Mouse (Mus musculus) hindbrain, embryonic 16.5 days (tissue): ENCODE data around the gene Dcaf8. TPM values are rescaled to one million over a fixed set of nuclear protein-coding genes. Genes with fewer than 3 reads are reported as not detected.
A peak's percentile ranks its signal among the peaks of the same experiment; 100 is the strongest.

ENCODE experiments used
- ATAC-seq: fragments of 200-750 bp; cut with Nextera tagmentation; 2 replicates; pipeline ENCODE4 v1.8.0; 2017; ENCODE audit warnings: moderate TSS enrichment, moderate library complexity
- H3K27ac ChIP-seq: fragments of 300-500 bp; sonication (generic); 2 replicates; pipeline ENCODE4 v1.5.1; 2014; ENCODE audit warnings: low read depth, mild to moderate bottlenecking, control low read depth, low read length, moderate library complexity
- H3K27me3 ChIP-seq: fragments of 300-500 bp; sonication (generic); replicated peaks from 2 replicates; pipeline ENCODE4 v1.6.1; 2014; ENCODE audit warnings: low read length; ENCODE audit not compliant: control insufficient read depth, insufficient read depth
- H3K36me3 ChIP-seq: fragments of 300-500 bp; sonication (generic); 2 replicates; pipeline ENCODE4 v1.6.1; 2014; ENCODE audit warnings: mild to moderate bottlenecking, low read length, moderate library complexity, mixed read lengths; ENCODE audit not compliant: control insufficient read depth, insufficient read depth
- H3K4me1 ChIP-seq: fragments of 300-500 bp; sonication (generic); 2 replicates; pipeline ENCODE4 v1.6.1; 2014; ENCODE audit warnings: low read depth, low read length; ENCODE audit not compliant: control insufficient read depth, insufficient read depth
- H3K4me2 ChIP-seq: fragments of 300-500 bp; sonication (generic); 2 replicates; pipeline ENCODE4 v1.6.1; 2014; ENCODE audit warnings: mild to moderate bottlenecking, low read length, control low read depth, moderate library complexity
- H3K4me3 ChIP-seq: fragments of 300-500 bp; sonication (generic); 2 replicates; pipeline ENCODE4 v1.5.1; 2014; ENCODE audit warnings: mild to moderate bottlenecking, low read length, control low read depth, moderate library complexity
- H3K9ac ChIP-seq: fragments of 300-500 bp; sonication (generic); 2 replicates; pipeline ENCODE4 v1.6.1; 2014; ENCODE audit warnings: low read depth, mild to moderate bottlenecking, control low read depth, low read length, moderate library complexity
- H3K9me3 ChIP-seq: fragments of 300-500 bp; sonication (generic); 2 replicates; pipeline ENCODE4 v1.6.1; 2014; ENCODE audit warnings: mild to moderate bottlenecking, low read length, moderate library complexity; ENCODE audit not compliant: control insufficient read depth
- WGBS: fragments of 180-500 bp; shearing (Covaris S2); extraction: QIAGEN DNeasy Blood & Tissue Kit; methylation state at CpG from one replicate; pipeline ENCODE4 v1.1.7; 2014; 5-methylcytosine and 5-hydroxymethylcytosine counted together
- polyA plus RNA-seq: library from polyadenylated mRNA; unstranded; fragments of >200 nt; fragmentation: Nextera tagmentation; extraction: Ambion mirVana; gene quantifications from 2 replicates; pipeline ENCODE4 v1.2.1, GENCODE M21; 2015

The Dcaf8 gene
- polyA plus RNA-seq, 1 experiment from 2014 or later: 86.6 TPM

DNA sequence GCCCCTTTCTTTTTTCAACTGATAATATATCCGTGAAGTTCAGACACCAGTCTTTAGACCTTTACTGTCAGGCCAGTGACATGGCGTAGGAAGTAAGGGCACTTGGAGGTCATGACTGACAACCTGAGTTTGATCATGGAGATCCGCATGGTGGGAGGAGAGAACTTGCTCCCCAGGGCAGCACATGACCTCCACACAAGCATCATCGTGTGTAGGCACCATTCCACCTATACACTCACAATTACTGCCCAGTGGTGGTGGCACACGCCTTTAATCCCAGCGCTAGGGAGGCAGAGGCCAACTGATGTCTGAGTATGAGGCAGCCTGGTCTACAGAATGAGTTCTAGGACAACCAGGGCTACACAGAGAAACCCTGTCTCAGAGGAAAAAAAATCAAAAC lies 23.3 kb upstream of the Dcaf8 start:
- 83% methylated on average over 6 of the region's 6 CpGs for WGBS
- H3K9me3 ChIP-seq: no peaks in the 10 kb centered on the region
- H3K9ac ChIP-seq: no peak overlapping the region
- no peaks in the 10 kb centered on the region for H3K27me3 ChIP-seq
- no peak overlapping the region for H3K4me3 ChIP-seq
- ATAC-seq: no peak
- peaks cover 28% of the 10 kb centered on the region for H3K36me3 ChIP-seq
- H3K27ac ChIP-seq: no peak overlapping the region
- no peak overlapping the region for H3K4me2 ChIP-seq
- H3K4me1 ChIP-seq: peaks cover 7% of the 10 kb centered on the region

DNA sequence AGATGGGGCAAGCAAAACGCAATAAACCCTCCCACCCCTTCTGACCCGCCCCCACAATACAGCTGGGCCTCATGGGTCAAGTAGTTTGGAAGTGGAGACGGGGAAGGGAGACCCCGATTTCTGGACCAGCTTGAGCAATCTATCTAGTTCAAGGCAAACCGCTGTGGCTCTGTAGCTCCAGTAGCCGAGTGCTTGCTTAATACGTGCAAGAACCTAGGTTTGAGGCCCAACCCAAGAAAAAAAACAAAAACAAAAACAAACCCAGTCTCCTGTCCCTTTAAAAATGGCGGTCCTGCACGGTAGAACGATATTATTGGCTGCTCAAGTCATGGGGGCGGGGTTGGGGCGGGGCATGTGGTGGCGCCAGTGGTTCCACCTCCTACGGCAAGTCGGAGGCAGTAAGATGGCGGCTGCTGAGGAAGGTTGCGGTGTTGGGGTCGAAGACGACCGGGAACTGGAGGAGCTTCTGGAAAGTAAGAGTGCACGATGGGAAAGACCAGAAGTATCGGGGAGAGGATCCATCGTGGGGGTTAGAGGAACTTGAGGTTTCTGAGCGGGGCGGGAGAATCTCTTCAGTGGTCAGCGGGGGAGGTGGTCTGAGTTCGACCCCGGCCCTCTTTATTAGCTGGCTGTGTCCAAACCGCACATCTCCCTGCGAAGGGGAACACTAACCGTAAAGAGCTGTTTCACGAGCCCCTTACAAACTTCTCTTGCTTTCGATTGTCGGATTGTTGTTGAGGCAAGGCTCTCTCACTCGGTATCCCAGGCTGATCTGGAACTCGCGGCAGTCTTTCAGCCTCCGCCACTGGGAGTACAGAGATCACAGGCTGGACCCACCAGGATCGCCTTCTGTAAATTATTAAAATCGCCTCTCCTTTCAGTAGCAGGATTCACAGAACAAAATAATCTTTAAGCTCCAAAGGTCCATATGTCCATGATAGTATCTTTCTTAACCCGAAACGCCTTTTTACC lies 21.2 kb upstream of the Dcaf8 start, which contains the start of gene Pex19:
Pex19 (plus strand) TSS at position 380 of the 972 bp plus-strand sequence.
- Histone ChIP-seq H3K36me3 (peaks cover 24% of the 10 kb centered on the region), H3K4me3 (peak within 1 kb of the TSS; percentile 50), H3K4me2 (peak within 1 kb of the TSS; percentile 73), H3K9me3 (no peaks in the 10 kb centered on the region), H3K9ac (peak within 1 kb of the TSS; percentile 65), H3K4me1 (peaks cover 7% of the 10 kb centered on the region), H3K27ac (0 out of 2 replicates have a peak within 1 kb of the TSS, but pooled peaks have one; percentile 56), H3K27me3 (no peaks in the 10 kb centered on the region)
- ATAC-seq: peak; percentile 97
- 1% methylated on average over 42 of the region's 42 CpGs for WGBS

DNA sequence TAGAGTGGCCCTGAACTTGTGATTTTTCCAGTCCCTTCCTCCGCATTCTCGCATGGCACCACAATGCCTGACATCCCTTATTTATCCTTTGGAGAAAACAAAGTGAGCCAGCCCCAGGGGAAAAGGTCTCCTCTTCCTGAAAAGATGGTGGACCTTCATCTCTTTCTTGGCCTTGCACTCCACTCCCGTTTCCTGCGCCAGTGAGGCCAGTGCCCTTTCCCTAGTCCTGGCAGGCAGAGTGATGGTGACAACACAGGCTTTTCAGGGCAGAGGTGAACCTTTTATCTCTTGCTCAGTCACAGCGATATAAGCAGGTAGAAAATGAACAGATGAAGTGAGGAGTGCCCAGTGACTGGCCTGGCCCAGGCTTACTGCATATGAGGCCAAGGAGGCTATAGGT lies 20.4 kb upstream of the Dcaf8 start:
- Histone ChIP-seq H3K27me3 (no peaks in the 10 kb centered on the region), H3K36me3 (peaks cover 24% of the 10 kb centered on the region), H3K4me2 (peak overlapping the region; percentile 73), H3K27ac (no peak overlapping the region), H3K9ac (peak overlapping the region; percentile 65), H3K4me3 (peak overlapping the region; percentile 50), H3K9me3 (no peaks in the 10 kb centered on the region), H3K4me1 (peaks cover 7% of the 10 kb centered on the region)
- 45% methylated on average over 5 of the region's 5 CpGs for WGBS
- ATAC-seq: no peak

DNA sequence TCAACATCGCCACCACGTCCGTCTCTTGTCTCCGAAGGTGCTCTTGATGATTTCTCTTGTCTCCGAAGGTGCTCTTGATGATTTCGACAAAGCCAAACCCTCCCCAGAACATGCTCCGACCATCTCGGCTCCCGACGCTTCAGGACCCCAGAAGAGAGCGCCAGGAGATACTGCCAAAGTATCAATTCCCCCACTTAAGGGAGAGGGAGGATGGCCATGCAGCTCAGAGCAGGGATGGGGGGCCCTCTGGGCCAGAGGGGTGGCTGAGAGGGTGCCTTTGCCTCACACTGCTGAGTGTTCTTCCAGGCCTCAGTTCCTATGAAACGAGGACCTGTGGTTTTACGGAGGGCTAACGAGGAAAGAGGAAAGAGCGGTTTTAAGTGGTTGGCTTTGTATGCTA lies 19.3 kb upstream of the Dcaf8 start:
- H3K36me3 ChIP-seq: peaks cover 29% of the 10 kb centered on the region
- H3K4me3 ChIP-seq: no peak overlapping the region
- peaks cover 7% of the 10 kb centered on the region for H3K4me1 ChIP-seq
- no peak overlapping the region for H3K9ac ChIP-seq
- H3K9me3 ChIP-seq: no peaks in the 10 kb centered on the region
- no peaks in the 10 kb centered on the region for H3K27me3 ChIP-seq
- no peak overlapping the region for H3K4me2 ChIP-seq
- ATAC-seq: no peak
- 93% methylated on average over 15 of the region's 15 CpGs for WGBS
- no peak overlapping the region for H3K27ac ChIP-seq

DNA sequence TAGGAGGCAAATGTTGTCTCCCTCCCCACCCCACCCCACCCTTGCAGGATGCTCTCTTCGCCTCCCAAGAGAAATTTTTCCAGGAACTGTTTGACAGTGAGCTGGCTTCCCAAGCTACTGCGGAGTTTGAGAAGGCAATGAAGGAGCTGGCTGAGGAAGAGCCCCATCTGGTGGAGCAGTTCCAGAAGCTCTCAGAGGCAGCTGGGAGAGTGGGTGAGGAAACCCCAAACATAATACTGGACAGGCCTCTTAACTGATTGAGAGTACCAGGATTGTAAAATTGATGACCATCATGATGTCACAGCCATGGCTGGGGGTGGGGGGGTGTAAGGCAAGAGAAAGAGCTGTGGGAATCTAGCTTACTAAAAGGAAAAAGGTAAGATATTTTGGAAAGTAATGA lies 18.8 kb upstream of the Dcaf8 start:
- Histone ChIP-seq H3K4me1 (peaks cover 7% of the 10 kb centered on the region), H3K27ac (no peak overlapping the region), H3K9me3 (no peaks in the 10 kb centered on the region), H3K9ac (no peak overlapping the region), H3K27me3 (no peaks in the 10 kb centered on the region), H3K36me3 (peaks cover 34% of the 10 kb centered on the region), H3K4me2 (no peak overlapping the region), H3K4me3 (no peak overlapping the region)
- WGBS: 67% methylated on average over 2 of the region's 2 CpGs
- no peak for ATAC-seq

DNA sequence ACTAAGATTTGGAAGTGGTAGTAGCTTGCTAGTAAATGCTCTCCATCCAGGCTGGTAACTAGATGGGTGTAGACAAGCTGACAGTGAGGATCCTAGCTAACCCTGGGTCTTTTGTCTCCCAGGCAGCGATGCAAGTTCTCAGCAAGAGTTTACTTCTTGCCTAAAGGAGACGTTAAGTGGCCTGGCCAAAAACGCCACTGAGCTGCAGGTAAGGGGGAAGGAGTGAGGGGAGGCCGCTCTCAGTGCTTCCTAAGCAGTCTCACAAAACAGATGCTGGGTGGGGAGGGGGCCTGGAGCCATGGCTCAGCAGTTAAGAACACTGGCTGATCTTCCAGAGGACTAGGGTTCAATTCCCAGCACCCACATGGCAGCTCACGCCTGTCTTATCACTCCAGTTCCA lies 18.1 kb upstream of the Dcaf8 start:
- WGBS: 97% methylated on average over 5 of the region's 5 CpGs
- no peaks in the 10 kb centered on the region for H3K9me3 ChIP-seq
- no peak overlapping the region for H3K4me3 ChIP-seq
- peaks cover 7% of the 10 kb centered on the region for H3K4me1 ChIP-seq
- ATAC-seq: no peak
- H3K4me2 ChIP-seq: no peak overlapping the region
- H3K9ac ChIP-seq: no peak overlapping the region
- H3K27me3 ChIP-seq: no peaks in the 10 kb centered on the region
- H3K36me3 ChIP-seq: peaks cover 38% of the 10 kb centered on the region
- no peak overlapping the region for H3K27ac ChIP-seq

DNA sequence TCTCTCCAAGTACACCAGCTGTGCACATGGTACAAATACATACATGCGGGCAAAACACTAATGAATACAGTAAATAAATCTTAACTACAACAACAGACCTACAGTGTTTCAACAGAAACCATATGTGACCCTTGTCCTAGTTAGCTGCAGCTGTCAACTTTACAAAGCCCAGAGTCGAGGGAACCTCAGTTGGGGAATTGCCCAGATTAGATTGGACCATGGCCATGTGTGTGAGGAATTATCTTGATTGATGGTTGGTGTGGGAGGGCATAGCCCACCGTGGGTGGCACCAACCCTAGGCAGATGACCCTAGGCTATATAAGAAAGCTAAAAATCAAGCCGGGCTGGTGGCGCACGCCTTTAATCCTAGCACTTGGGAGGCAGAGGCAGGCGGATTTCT lies 15.6 kb upstream of the Dcaf8 start:
- ATAC-seq: no peak
- Histone ChIP-seq H3K36me3 (peaks cover 43% of the 10 kb centered on the region), H3K4me3 (no peak overlapping the region), H3K9me3 (no peaks in the 10 kb centered on the region), H3K27ac (no peak overlapping the region), H3K9ac (no peak overlapping the region), H3K4me2 (no peak overlapping the region), H3K27me3 (no peaks in the 10 kb centered on the region), H3K4me1 (peaks cover 6% of the 10 kb centered on the region)
- WGBS: 83% methylated on average over 7 of the region's 7 CpGs

DNA sequence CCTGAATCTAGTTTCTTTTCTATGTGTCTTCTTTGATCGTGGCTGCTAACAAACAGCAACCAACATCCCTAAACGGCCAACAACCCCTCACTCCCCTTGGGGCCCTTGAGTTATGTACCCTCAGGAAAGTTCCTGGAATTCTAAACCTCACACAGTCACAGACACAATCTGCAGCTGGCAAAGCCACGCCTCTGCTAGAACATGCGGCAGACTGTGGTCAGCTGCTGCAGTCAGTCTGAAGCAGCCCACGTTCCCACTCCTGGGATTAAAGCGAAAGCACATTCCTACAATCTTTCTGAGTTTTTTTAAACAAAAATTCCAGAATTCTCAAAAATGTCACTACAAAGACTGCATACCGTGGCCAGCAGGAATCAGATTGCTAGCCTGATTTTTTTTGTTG lies 14.3 kb upstream of the Dcaf8 start:
- Histone ChIP-seq H3K4me3 (no peak overlapping the region), H3K27ac (no peak overlapping the region), H3K4me1 (no peaks in the 10 kb centered on the region), H3K4me2 (no peak overlapping the region), H3K27me3 (no peaks in the 10 kb centered on the region), H3K9me3 (no peaks in the 10 kb centered on the region), H3K36me3 (peaks cover 43% of the 10 kb centered on the region), H3K9ac (no peak overlapping the region)
- no peak for ATAC-seq
- WGBS: 86% methylated on average over 7 of the region's 7 CpGs

DNA sequence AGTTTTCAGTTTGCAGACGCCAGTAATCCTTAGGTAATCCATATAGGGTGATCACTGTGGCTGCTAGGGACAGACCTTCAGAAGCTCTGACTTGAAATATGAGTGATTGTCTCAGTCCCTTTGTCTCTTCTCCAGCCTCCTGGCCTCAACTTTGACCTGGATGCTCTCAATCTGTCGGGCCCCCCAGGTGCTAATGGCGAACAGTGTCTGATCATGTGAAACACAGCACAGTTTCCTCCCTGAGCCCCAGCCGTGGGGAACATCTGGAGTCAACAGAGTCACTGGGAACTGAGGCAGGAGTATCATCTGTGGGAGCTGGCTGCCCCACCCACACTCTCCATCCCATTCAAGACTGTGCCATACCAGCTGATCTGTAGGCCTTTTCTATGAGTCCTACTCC lies 13.8 kb upstream of the Dcaf8 start:
- ATAC-seq: no peak
- no peak overlapping the region for H3K27ac ChIP-seq
- H3K27me3 ChIP-seq: no peaks in the 10 kb centered on the region
- H3K4me3 ChIP-seq: no peak overlapping the region
- H3K4me2 ChIP-seq: no peak overlapping the region
- H3K36me3 ChIP-seq: peaks cover 43% of the 10 kb centered on the region
- H3K4me1 ChIP-seq: no peaks in the 10 kb centered on the region
- H3K9me3 ChIP-seq: no peaks in the 10 kb centered on the region
- WGBS: 92% methylated on average over 4 of the region's 4 CpGs
- no peak overlapping the region for H3K9ac ChIP-seq
